Comparison of ENCODE assay signal across 8 mouse cellular contexts in the genomic region with DNA sequence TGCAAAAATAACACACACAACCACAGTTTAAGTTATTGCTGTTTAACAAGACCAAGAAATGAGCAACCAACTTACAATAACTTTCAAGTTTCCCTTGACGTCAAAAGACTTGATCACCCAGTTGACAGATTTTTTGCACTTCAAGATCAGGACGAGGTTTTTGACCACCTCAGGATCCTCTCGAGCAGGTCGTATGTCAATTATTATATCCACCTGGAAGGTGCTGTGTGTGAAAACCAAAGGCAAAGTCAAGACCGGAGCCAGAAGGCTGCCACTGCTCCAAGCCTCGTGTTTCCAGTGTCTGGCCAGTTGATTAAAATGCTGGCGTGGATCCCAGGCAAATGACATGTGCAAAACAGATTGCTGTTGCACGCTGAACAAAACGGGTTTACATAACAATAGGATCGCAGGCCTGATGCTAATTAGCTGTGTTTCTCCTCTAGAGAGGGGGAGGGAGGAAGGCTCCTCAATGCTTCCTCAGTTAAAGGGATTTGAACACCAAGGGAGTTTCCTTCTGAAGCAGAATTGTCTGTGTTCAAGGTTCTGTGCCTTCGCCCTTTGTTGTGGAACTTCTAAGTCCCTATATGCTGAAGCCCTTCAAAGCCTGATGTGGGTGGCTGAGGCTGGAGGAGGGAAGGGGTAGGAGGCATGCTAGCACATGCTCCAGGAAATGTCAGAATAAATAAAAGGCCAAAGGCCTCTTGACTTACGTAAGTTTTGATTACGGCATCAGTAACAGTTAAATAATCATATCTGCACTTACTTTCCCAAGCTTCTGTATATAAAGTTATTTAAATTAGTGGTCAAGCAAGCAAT.
DNase-seq lines count a peak whose midpoint lies in the region; ATAC-seq lines count a peak whose summit lies in the region.

No protein-coding gene starts in this region.

- 50% methylated on average over 13 of the region's 13 CpGs for WGBS in kidney, embryonic 14.5 days
- 56% methylated on average over 13 of the region's 13 CpGs for WGBS in limb, embryonic 10.5 days
- WGBS in neural tube, embryonic 13.5 days: 31% methylated on average over 13 of the region's 13 CpGs

- H3K9ac ChIP-seq in kidney, embryonic 14.5 days (ENCODE audit: low read depth, low read length): no peak overlapping the region
- H3K9ac ChIP-seq in neural tube, embryonic 13.5 days: no peak overlapping the region

- H3K36me3 ChIP-seq in kidney, embryonic 14.5 days (ENCODE audit: control insufficient read depth, insufficient read depth, low read length): no peaks in the 10 kb centered on the region
- H3K36me3 ChIP-seq in limb, embryonic 10.5 days: no peaks in the 10 kb centered on the region
- H3K36me3 ChIP-seq in neural tube, embryonic 13.5 days: no peaks in the 10 kb centered on the region

- peak overlapping the region; percentile 38; the same call in 1 of the 2 replicates for H3K27ac ChIP-seq in kidney, embryonic 14.5 days (ENCODE audit: low read depth, low read length)
- peak overlapping the region; percentile 62; the same call in 1 of the 2 replicates for H3K27ac ChIP-seq in limb, embryonic 10.5 days
- H3K27ac ChIP-seq in neural tube, embryonic 13.5 days (replicated peaks): peak overlapping the region; percentile 9; the same call in 1 of the 2 replicates

- no peaks in the 10 kb centered on the region for H3K27me3 ChIP-seq in kidney, embryonic 14.5 days (ENCODE audit: control insufficient read depth, insufficient read depth, low read length)
- no peaks in the 10 kb centered on the region for H3K27me3 ChIP-seq in limb, embryonic 10.5 days (ENCODE audit: low read depth, poor library complexity, severe bottlenecking)
- peaks cover 7% of the 10 kb centered on the region for H3K27me3 ChIP-seq in neural tube, embryonic 13.5 days

- no peak overlapping the region for H3K4me2 ChIP-seq in kidney, embryonic 14.5 days (replicated peaks; ENCODE audit: low read depth, low read length)
- no peak overlapping the region for H3K4me2 ChIP-seq in neural tube, embryonic 13.5 days

- H3K9me3 ChIP-seq in kidney, embryonic 14.5 days (ENCODE audit: control insufficient read depth, low read length): no peaks in the 10 kb centered on the region
- H3K9me3 ChIP-seq in limb, embryonic 10.5 days (replicated peaks): no peaks in the 10 kb centered on the region
- no peaks in the 10 kb centered on the region for H3K9me3 ChIP-seq in neural tube, embryonic 13.5 days

- H3K4me1 ChIP-seq in kidney, embryonic 14.5 days (ENCODE audit: control insufficient read depth, insufficient read depth, low read length): peaks cover 16% of the 10 kb centered on the region; the same call in 1 of the 2 replicates
- peaks cover 43% of the 10 kb centered on the region for H3K4me1 ChIP-seq in limb, embryonic 10.5 days
- H3K4me1 ChIP-seq in neural tube, embryonic 13.5 days (replicated peaks): peaks cover 57% of the 10 kb centered on the region

- no peak overlapping the region for H3K4me3 ChIP-seq in kidney, embryonic 14.5 days (ENCODE audit: low read length)
- H3K4me3 ChIP-seq in limb, embryonic 10.5 days: no peak overlapping the region
- no peak overlapping the region for H3K4me3 ChIP-seq in neural tube, embryonic 13.5 days

- peak; percentile 45 for DNase-seq in ovary, adult 18-20 months (ENCODE audit: low spot score)
- DNase-seq in ovary, postnatal 36 days (ENCODE audit: low spot score): no peak
- DNase-seq in cerebellum, postnatal 36 days: peak; percentile 33 to 47
- DNase-seq in limb, embryonic 10.5 days (ENCODE audit: low spot score): no peak
- no peak for DNase-seq in B cell, adult 2 months

- ATAC-seq in granulocyte monocyte progenitor cell, adult 5-6 weeks (replicated peaks; ENCODE audit: poor library complexity, severe bottlenecking): peak; percentile 33; the same call in 1 of the 2 replicates
- no peak for ATAC-seq in kidney, embryonic 14.5 days (ENCODE audit: low FRiP score, low TSS enrichment)
- peak; percentile 56 for ATAC-seq in neural tube, embryonic 13.5 days (ENCODE audit: low read depth)

Comparison
In these comparisons a context has a peak if more than half of its experiments do, and no peak if none do; other contexts are left out.
1. DNase-seq: peak in ovary, adult 18-20 months (single experiment) and cerebellum, postnatal 36 days (2 of 2); none in ovary, postnatal 36 days (single experiment), limb, embryonic 10.5 days (single experiment) and B cell, adult 2 months (0 of 2).
2. H3K27ac ChIP-seq: peak in every context shown above with its lines; median percentile 62 in limb, embryonic 10.5 days; 38 in kidney, embryonic 14.5 days; 9 in neural tube, embryonic 13.5 days.